Mouse (Mus musculus) ES-E14 (cell line): ENCODE data around the gene Gcsam. TPM values are rescaled to one million over a fixed set of nuclear protein-coding genes. Genes with fewer than 3 reads are reported as not detected.
A peak's percentile ranks its signal among the peaks of the same experiment; 100 is the strongest.

ENCODE experiments used
- DNase-seq: peaks from one replicate; pipeline ENCODE4 v3.0.0-alpha.2; 2013; ENCODE audit warnings: low read depth, low spot score
- H3K27ac ChIP-seq: 2 replicates; pipeline ENCODE4 v1.5.1; 2012; ENCODE audit warnings: low read depth, mild to moderate bottlenecking, low read length, moderate library complexity, mixed read lengths; ENCODE audit not compliant: poor library complexity, insufficient read depth, severe bottlenecking
- H3K36me3 ChIP-seq: 2 replicates; pipeline ENCODE4 v1.6.1; 2012; ENCODE audit warnings: mild to moderate bottlenecking, low read length, moderate library complexity, mixed read lengths; ENCODE audit not compliant: control insufficient read depth, poor library complexity, insufficient read depth, severe bottlenecking
- H3K4me1 ChIP-seq, 2 experiments: fragments of 150-350 bp in 1 of 2; sonication (generic) in 1 of 2; 2 replicates each; pipeline ENCODE4 v1.6.1; 2012; ENCODE audit warnings: low read length in 2 of 2, mild to moderate bottlenecking in 1 of 2, mixed read lengths in 1 of 2; ENCODE audit not compliant: control insufficient read depth in 2 of 2, insufficient read depth in 2 of 2, poor library complexity in 1 of 2
- H3K4me3 ChIP-seq, 2 experiments: fragments of 150-350 bp in 1 of 2; sonication (generic) in 1 of 2; 2 replicates each; pipeline ENCODE4 v1.5.1; 2012; ENCODE audit warnings: low read length in 2 of 2, low read depth in 1 of 2, mild to moderate bottlenecking in 1 of 2, mixed read lengths in 1 of 2; ENCODE audit not compliant: insufficient read depth in 1 of 2, poor library complexity in 1 of 2, severe bottlenecking in 1 of 2
- H3K9ac ChIP-seq: 2 replicates; pipeline ENCODE4 v1.6.1; 2012; ENCODE audit warnings: low read depth, mild to moderate bottlenecking, low read length, mixed read lengths; ENCODE audit not compliant: poor library complexity, insufficient read depth, severe bottlenecking
- H3K9me3 ChIP-seq: fragments of 150-350 bp; sonication (generic); 2 replicates; pipeline ENCODE4 v1.6.1; 2012; ENCODE audit warnings: low read depth, mild to moderate bottlenecking, low read length; ENCODE audit not compliant: control insufficient read depth, insufficient read depth
- CHD2 ChIP-seq: IDR thresholded peaks from 2 replicates; pipeline ENCODE4 v1.6.1; 2014; ENCODE audit warnings: mild to moderate bottlenecking, low read depth, low read length, inconsistent platforms
- HCFC1 ChIP-seq: IDR thresholded peaks from 2 replicates; pipeline ENCODE4 v1.6.1; 2012; ENCODE audit warnings: low read length, inconsistent platforms, borderline replicate concordance; ENCODE audit not compliant: insufficient read depth
- MAFK ChIP-seq: IDR thresholded peaks from 2 replicates; pipeline ENCODE4 v1.6.1; 2014; ENCODE audit warnings: mild to moderate bottlenecking, low read depth, low read length, inconsistent platforms; ENCODE audit not compliant: insufficient read depth
- ZC3H11A ChIP-seq: IDR thresholded peaks from 2 replicates; pipeline ENCODE4 v1.6.1; 2012; ENCODE audit warnings: low read depth, mild to moderate bottlenecking, inconsistent platforms, low read length, borderline replicate concordance
- ZNF384 ChIP-seq: IDR thresholded peaks from 2 replicates; pipeline ENCODE4 v1.6.1; 2012; ENCODE audit warnings: low read depth, low read length, inconsistent platforms
- in situ Hi-C, 2 experiments: fragments of 600-800 bp; cut with MboI; formaldehyde crosslinking; loops; one replicate each; pipeline ENCODE4 v1.15.1; 2025; ENCODE audit warnings: low sequenced_read_pairs in 2 of 2, inconsistent platforms in 1 of 2; ENCODE audit not compliant: unreplicated experiment in 2 of 2
- total RNA-seq: library from RNA; depleted of rRNA; stranded (reverse); fragments of 300-350 nt; gene quantifications from 2 replicates; pipeline ENCODE4 v1.2.3, GENCODE M21; 2012; rRNA removed

The Gcsam gene
- not detected in 2 replicates for total RNA-seq

DNA sequence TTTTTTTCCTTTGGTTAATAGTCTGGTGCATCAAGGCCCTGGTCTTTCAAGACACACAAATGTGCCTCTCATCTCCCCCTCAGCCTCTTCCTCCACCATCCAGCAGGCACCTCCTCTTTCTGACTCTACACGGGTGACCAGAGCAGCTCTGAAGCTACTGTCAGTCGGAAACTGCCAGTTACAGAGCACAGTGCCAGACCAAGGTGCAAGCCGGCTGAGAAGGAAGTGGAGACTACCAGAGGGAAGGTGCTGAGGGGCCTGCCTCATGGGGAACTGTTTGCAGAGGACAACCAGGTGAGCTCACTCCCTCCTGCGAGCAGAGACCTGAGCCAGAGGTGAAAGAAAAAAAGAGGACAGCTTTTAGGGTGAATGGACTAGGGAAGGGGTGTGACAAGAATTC lies at the start of gene Gcsam:
Gene Gcsam (plus strand): TSS at position 114 of the 400 bp plus-strand sequence.
- no peaks in the 10 kb centered on the region for H3K9me3 ChIP-seq
- DNase-seq, result no peak
- no peak within 1 kb of the TSS for H3K4me3 ChIP-seq
- H3K27ac ChIP-seq, result no peak within 1 kb of the TSS
- H3K9ac ChIP-seq, result no peak within 1 kb of the TSS
- H3K4me1 ChIP-seq, result peaks cover 0 to 3% of the 10 kb centered on the region in 2 experiments; a peak in 1 of 4 replicates
- no peak for TF ChIP-seq MAFK
- no peak for TF ChIP-seq ZNF384
- TF ChIP-seq HCFC1, result no peak
- TF ChIP-seq ZC3H11A, result no peak
- no peak for TF ChIP-seq CHD2
- in situ Hi-C loops, result no loop called here
- no peaks in the 10 kb centered on the region for H3K36me3 ChIP-seq

- Histone ChIP-seq H3K4me1 (no peaks in the 10 kb centered on the region), H3K36me3 (no peaks in the 10 kb centered on the region), H3K27ac (no peak overlapping the region), H3K9me3 (no peaks in the 10 kb centered on the region), H3K9ac (no peak overlapping the region), H3K4me3 (no peak overlapping the region)
- in situ Hi-C loops, result no loop called here
- TF ChIP-seq CHD2, result no peak
- no peak for TF ChIP-seq ZNF384
- TF ChIP-seq ZC3H11A, result no peak
- no peak for TF ChIP-seq MAFK
- no peak for TF ChIP-seq HCFC1
- DNase-seq, result no peak
Measured at GRCm38 (mm10) chr16:45561747-45562146, 48.4 kb upstream of the Gcsam start.

GRCm38 (mm10) chr16:45572307-45572706 lies 37.9 kb upstream of the Gcsam start:
- Histone ChIP-seq H3K4me1 (no peaks in the 10 kb centered on the region), H3K4me3 (no peak overlapping the region), H3K9me3 (no peaks in the 10 kb centered on the region), H3K27ac (no peak overlapping the region), H3K36me3 (no peaks in the 10 kb centered on the region), H3K9ac (no peak overlapping the region)
- no peak for DNase-seq
- in situ Hi-C loops, result no loop called here
- TF ChIP-seq CHD2, result no peak
- TF ChIP-seq HCFC1, result no peak
- no peak for TF ChIP-seq MAFK
- no peak for TF ChIP-seq ZNF384
- no peak for TF ChIP-seq ZC3H11A

DNA sequence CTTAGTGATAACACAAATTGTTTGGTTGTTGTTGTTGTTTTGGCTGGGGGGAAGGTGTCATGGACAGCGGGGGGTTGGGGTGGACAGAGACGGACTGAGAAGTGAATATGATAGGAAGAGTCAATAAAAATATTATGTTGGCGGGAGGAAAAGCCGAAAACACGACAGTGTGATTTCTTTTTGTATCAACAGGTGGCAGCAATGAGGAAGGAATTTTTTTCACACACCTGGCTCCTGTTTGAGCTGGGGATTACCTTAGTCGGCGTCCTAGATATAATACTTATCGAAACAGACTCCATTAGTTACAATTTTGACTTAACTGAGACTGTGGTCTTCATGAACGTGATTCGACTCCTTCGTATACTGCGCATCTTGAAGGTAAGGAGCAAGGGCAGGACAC lies 30.3 kb upstream of the Gcsam start:
- no peaks in the 10 kb centered on the region for H3K36me3 ChIP-seq
- in situ Hi-C loops, result no loop called here
- no peak for DNase-seq
- no peaks in the 10 kb centered on the region for H3K9me3 ChIP-seq
- TF ChIP-seq ZC3H11A (no peak), ZNF384 (peak; percentile 60; the same call in 1 of the 2 replicates), MAFK (no peak)
- no peaks in the 10 kb centered on the region for H3K4me1 ChIP-seq
- H3K9ac ChIP-seq, result no peak overlapping the region
- no peak overlapping the region for H3K27ac ChIP-seq
- no peak overlapping the region for H3K4me3 ChIP-seq

DNA sequence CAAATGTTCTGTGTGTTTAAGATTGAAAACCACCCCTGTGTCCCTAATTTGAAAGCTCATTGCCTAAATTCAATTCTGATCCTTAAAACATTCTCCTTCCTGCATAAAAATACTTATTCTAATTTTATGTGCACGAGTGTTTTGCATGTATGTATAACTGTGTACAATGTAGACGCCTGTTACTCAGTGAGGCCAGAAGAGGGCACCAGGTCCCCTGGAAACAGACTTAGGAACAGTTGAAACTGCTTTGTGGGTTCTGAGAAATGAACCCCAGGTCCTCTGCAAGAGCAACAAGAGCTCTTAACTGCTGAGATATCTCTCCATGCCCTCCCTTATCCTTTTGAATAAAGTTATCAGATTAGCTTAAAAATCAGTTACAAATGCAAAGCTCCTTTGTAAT lies 27.7 kb upstream of the Gcsam start:
- no peaks in the 10 kb centered on the region for H3K4me1 ChIP-seq
- H3K27ac ChIP-seq, result no peak overlapping the region
- no peaks in the 10 kb centered on the region for H3K36me3 ChIP-seq
- TF ChIP-seq ZNF384, result no peak
- TF ChIP-seq HCFC1, result no peak
- TF ChIP-seq MAFK, result no peak
- TF ChIP-seq ZC3H11A, result no peak; the same call in 1 of the 2 replicates
- no peak for TF ChIP-seq CHD2
- in situ Hi-C loops, result no loop called here
- DNase-seq, result no peak
- H3K9me3 ChIP-seq, result no peaks in the 10 kb centered on the region
- H3K9ac ChIP-seq, result no peak overlapping the region
- H3K4me3 ChIP-seq, result no peak overlapping the region
